Mouse (Mus musculus): ENCODE data around the gene Tssk1.

The Tssk1 gene

GRCm38 (mm10) chr16:17943466-17943865 lies 49.4 kb downstream of the Tssk1 start:
- no peak for DNase-seq (ENCODE audit: low read depth, low spot score)

- DNase-seq (ENCODE audit: low read depth, low spot score) = no peak
These were observed 51.2 kb downstream of the Tssk1 start for GRCm38 (mm10) chr16:17945081-17945831.

Measured in CD4-positive helper T cell, adult 2 months (primary cell).